Mouse (Mus musculus) B cell, adult 2 months (primary cell): ENCODE measurements at regions not wholly inside any gene's neighbourhood (a gene's known extent, or its start where the extent isn't known, plus 50 kb on each side); places are given as distances from the start of the nearest gene placed in this dataset.

Source experiments
- DNase-seq, 2 experiments: peaks; one replicate each; pipeline ENCODE4 v3.0.0; 2022

GRCm38 (mm10) chr1:73797858-73798257 lies 326.4 kb downstream of the Tns1 start:
- no peak for DNase-seq

GRCm38 (mm10) chr1:73797413-73797812 lies 326.8 kb downstream of the Tns1 start:
- DNase-seq: no peak

- no peak for DNase-seq
Observed at GRCm38 (mm10) chr1:73793871-73794270, 330.4 kb downstream of the Tns1 start.

- no peak for DNase-seq
Observed at GRCm38 (mm10) chr1:73793256-73793655, 331.0 kb downstream of the Tns1 start.

- DNase-seq: no peak
Observed at GRCm38 (mm10) chr1:73792311-73792710, 331.9 kb downstream of the Tns1 start.

- no peak for DNase-seq
Observed at GRCm38 (mm10) chr1:73787666-73788065, 336.6 kb downstream of the Tns1 start.

- DNase-seq: no peak
Observed at GRCm38 (mm10) chr1:73787224-73787623, 337.0 kb downstream of the Tns1 start.

- DNase-seq: no peak
Observed at GRCm38 (mm10) chr1:73783303-73783702, 340.9 kb downstream of the Tns1 start.

GRCm38 (mm10) chr1:73782871-73783270 lies 341.4 kb downstream of the Tns1 start:
- no peak for DNase-seq

- no peak for DNase-seq
Observed at GRCm38 (mm10) chr1:73771773-73772172, 352.5 kb downstream of the Tns1 start.

- DNase-seq: no peak
Observed at GRCm38 (mm10) chr1:73770631-73771030, 353.6 kb downstream of the Tns1 start.

- no peak for DNase-seq
Observed at GRCm38 (mm10) chr1:73764611-73765333, 359.5 kb downstream of the Tns1 start.

GRCm38 (mm10) chr1:73758110-73759061 lies 365.9 kb downstream of the Tns1 start:
- no peak for DNase-seq

- DNase-seq: no peak
Observed at GRCm38 (mm10) chr1:73755791-73756190, 368.5 kb downstream of the Tns1 start.

GRCm38 (mm10) chr1:73754928-73755327 lies 369.3 kb downstream of the Tns1 start:
- no peak for DNase-seq

- peak; percentile 27 to 28 for DNase-seq
Observed at GRCm38 (mm10) chr1:73753157-73753556, 371.1 kb downstream of the Tns1 start.

GRCm38 (mm10) chr1:73748702-73749101 lies 375.5 kb downstream of the Tns1 start:
- DNase-seq: no peak

- DNase-seq: no peak
Observed at GRCm38 (mm10) chr1:73744555-73745234, 379.6 kb downstream of the Tns1 start.

- no peak for DNase-seq
Observed at GRCm38 (mm10) chr1:73743737-73744554, 380.3 kb downstream of the Tns1 start.

GRCm38 (mm10) chr1:73737083-73737482 lies 387.2 kb downstream of the Tns1 start:
- peak in 1 of 2 experiments; percentile 8 for DNase-seq

- no peak for DNase-seq
Observed at GRCm38 (mm10) chr1:73728377-73728776, 395.9 kb downstream of the Tns1 start.

- no peak for DNase-seq
Observed at GRCm38 (mm10) chr1:73727781-73728180, 396.5 kb downstream of the Tns1 start.
